Mouse (Mus musculus) fat pad, adult 2 months (tissue): Measurements from ENCODE around the gene Tmed6.
"Not testable (repeated sequence)": the region's sequence is repeated elsewhere in the genome, so short reads cannot be mapped to it uniquely, and the experiment has no call there.

Experiments used
- DNase-seq: peaks from one replicate; pipeline ENCODE4 v3.0.0-alpha.2; 2011; ENCODE audit warnings: low read depth, low spot score; ENCODE audit errors: extremely low read depth

Tmed6 gene

DNA sequence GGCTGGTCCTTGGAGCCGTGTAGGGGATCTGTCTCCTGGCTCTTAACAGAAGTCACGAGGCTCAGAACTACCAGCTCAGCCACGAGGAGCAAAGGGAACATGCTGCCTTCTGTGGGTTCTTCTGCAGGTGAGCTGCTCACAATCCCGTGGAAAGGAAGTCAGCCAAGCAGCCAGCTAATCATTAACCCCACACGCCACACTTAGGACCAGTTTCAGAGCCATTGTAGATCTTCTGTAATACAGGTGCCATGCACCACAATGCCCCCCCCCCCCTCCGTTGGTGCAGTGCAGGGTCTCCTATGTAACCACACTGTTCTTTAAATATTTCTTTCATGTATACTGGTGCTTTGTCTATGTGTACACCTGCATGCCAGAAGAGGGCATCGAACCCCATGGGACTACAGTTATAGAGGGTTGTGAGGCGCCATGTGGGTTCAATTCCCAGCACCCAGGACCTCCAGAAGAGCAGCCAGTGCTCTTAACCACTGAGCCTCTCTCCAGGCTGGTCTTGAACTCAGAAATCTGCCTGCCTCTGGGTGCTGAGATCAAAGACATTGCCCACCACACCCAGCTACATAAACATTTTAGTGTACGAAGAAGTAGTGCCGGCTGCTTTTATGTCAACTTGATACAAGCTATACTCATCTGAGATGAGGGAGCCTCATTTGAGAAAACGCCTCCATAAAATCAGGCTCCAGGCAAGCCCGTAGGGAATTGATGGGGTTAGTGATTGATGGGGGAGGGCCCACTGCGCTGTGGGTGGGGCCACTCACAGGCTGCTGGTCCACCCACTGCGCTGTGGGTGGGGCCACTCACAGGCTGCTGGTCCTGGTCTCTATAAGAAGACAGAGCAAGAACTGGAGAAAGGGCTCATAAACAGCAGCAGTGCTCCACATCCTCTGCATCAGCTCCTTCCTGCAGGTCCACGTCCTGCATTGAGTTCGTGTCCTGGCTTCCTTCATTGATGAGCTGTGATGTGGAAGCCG lies at the start of gene Tmed6:
TSS of gene Tmed6 (minus strand) at position 134 of the 986 bp plus-strand sequence.
- DNase-seq, result no peak

DNA sequence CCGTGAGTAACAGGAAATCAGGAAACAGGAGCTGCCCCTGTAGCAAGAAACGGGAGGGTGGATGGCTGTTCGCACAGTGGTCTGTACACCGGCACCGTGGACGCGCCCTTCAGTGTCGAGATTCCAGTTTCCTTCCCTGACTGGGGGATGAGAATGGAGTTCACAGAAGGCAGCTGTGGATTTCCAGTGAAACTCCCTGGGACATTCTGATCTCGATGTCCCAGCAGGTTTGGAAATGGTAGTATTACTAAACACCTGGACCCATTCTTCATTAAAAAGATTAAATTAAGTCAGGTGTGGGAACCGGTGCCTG lies 49.5 kb upstream of the Tmed6 start:
- DNase-seq, result no peak

DNA sequence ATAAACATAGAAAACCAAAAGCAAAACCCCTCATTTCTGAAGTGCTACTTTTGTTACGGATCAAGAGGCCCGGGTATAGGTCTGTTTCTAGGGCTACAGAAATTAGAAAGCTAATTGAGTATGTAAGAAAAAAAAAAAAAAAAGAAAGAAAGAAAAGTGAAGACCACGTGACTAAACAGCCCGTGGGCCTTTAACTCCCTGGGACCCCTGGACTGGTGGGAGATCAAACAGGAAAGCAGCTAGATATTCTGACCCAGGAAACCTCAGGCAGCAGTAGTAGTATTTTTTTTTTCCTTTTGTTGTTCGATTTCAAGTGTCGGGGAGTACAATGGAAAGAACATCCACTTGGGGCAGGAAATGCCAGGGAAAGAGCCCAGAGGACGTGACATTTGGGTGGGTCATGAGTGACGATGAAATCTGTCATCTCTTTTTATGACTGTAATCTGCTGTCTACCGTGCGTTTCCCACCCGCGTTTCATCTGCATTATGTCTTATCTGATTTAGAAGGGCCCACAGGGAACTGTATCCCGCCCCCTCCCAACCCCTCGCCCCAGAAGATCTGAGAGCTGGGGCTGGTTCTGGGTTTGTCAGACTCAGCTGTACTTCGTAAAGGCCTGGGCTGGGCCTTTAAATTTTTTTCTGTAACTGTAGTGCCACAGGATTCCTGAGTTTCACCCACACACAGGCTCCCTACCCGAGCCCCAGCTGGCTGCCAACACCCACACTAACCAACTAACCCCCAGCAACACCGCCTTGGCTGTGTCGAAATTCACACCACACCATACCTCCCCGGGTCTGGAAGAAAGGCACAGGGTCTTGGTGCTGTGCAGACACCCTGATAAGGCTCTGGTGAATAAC lies 48.9 kb upstream of the Tmed6 start:
- no peak for DNase-seq

DNA sequence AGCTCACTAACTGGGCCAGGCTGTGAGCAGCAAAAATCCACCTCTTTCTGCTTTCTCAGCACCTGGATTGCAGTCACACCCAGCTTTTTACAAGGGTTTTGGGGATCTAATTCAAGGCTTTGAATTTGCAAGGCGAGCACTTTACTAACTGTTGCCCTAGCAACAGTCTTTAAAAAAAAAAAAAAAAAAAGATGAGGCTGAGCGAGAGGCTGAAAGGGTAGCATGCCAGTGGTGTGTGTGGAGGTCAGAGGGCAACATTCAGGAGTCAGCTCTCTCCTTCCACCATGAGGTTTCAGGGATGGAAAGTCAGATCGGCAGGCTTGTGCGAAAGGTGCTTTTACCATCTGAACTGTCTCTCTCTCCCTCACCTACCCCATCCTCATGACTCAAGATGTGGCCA lies 47.8 kb upstream of the Tmed6 start:
- DNase-seq, result no peak

DNA sequence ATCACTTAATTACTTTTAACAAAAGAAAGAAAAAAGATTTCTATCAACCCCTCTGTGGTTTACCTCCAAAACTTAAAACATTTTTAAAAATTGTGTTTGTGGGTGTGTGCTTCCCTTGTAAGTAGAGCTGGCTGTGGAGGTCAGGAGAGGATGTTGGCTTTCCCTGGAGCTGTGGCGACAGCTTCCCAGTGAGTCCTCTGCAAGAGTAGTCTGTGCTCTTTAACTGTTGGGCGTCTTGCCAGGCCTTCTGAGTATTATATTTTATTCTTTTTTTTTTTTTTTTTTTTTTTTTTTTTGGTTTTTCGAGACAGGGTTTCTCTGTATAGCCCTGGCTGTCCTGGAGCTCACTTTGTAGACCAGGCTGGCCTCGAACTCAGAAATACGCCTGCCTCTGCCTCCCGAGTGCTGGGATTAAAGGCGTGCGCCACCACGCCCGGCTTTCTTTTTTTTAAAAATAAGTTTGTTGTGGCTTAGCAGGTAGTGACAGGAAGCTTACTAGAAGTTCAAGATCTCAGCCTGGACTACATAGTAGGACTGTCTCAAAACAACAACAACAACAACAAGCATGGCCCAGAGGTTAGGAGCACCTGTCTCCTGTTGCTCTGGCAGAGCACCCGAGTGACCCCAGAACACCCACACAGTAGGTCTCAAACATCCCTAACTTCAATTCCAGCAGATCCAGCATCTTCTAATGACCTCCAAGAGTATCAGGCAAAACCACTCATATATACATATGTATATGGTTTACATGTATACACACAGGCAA lies 46.1 kb upstream of the Tmed6 start:
- DNase-seq, result no peak

DNA sequence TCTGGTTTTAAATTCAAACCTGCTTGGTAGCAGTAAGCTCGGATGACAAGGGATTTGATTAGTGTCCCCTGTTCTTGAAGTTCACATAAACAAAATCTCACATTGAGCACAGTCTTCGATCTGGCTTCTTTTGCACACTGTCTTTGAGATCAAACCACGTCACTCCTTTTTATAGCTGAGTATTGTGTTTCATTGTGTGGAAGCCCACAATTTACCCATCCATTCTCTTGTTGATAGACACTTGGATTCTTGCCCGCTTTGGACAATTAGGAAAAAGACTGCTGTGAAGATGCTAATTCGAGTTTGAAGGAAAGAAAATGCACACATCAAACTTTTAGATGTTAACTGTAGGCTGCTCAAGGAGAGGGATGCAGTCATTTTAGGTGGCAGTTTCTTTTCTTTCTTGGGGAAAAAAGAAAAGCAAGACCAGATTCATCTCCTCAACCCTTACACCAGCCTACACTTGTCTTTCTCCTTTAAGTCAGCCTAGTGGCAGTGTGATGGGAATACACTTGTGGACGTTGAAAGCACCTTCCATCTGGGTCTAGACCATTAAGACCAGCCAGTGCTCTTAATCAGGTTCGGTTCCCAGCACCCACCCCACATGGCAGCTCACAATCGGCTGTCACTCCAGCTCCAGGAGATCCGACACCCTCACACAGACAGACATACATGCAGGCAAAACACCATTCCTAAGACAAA lies 45.3 kb upstream of the Tmed6 start:
- DNase-seq, result no peak

DNA sequence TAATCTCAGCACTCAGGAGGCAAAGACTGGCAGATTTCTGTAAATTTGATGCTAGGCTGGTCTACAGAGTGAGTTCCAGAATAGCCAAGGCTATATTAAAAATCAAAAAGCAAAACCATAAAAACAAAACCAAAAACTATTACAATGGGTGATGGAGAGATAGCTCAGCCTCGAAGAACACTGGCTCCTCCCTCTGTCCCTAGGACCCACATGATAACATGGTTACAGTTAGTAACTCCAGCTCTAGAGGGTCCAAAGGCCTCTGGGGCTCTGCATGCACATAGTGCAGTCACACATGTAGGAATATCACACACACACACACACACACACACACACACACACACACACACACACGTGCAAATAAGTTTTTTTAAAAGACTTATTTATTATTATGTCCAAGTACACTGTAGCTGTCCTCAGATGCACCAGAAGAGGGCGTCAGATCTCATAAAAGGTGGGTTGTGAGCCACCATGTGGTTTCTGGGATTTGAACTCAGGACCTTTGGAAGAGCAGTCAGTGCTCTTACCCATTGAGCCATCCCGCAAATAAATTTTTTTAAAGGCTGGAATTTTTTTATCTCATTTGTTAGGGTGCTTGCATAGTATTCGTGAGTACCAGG lies 44.5 kb upstream of the Tmed6 start:
- no peak for DNase-seq

DNA sequence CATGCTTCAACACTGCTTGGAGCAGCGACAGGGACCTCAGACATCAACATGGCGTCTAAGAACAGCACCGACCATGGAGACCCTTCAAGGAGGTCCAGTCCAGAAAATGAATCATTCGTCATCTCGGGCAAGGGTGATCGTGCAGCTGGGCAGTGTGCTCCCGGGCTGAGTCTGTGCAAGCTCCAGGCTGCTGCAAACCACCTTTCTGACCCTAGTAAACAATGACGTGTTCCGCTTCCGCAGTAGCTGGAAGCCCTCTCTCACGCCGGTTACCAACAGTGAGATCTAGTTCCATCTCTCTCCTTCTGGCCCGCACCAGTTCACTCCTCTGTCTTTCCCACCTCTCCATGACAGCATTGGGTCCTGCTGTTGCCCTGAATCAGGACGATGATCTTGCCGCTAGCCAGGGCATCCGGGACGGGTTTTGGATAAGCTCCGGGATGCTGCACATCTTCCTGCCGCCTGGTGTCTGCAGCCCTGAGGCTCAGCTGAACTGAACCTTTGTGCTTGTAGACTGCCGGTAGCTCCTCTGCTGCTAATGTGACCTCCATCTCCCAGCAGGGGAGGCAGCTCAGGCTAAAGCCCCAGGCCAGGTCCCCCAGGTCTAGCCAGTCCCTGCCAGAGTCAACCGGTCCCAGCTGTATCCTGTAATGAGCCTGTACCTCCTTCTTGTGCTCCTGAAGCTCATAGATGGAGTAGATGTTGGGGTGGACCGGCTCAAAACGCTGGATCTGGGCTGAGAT lies 43.7 kb upstream of the Tmed6 start:
- no peak for DNase-seq

DNA sequence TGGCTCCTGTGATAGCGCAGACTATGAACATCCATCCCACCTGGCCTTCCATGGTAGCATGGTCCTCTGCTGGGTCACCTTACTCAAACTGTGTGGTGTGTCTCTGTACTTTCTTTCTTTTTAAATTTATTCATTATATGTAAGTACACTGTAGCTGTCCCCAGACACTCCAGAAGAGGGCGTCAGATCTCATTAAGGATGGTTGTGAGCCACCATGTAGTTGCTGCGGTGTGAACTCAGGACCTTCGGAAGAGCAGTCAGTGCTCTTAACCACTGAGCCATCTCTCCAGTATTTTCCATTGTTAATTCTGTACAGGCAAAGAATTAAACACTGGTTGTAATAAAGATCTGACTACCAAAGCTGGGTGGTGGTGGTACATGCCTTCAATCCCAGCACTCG lies 42.6 kb upstream of the Tmed6 start:
- DNase-seq, result not testable (repeated sequence)

DNA sequence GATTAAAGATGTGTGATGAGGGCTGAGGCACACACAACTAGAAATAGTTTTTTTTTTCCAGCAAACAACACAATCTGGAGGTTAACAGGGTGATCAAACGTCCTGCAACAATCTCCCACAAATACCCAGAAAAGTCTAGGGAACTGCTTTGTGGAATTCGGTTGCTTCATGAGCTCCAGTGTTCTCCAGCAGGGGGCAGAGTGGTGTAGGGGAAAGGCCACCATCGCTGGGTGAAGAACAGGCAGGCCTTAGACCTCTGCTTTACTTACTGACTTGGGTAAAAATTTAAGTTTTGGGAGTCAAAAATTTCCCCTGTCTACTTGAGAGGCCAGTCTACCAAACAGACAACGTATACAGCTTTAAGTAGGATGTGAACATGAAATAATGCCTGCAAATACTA lies 39.1 kb upstream of the Tmed6 start:
- DNase-seq, result no peak

DNA sequence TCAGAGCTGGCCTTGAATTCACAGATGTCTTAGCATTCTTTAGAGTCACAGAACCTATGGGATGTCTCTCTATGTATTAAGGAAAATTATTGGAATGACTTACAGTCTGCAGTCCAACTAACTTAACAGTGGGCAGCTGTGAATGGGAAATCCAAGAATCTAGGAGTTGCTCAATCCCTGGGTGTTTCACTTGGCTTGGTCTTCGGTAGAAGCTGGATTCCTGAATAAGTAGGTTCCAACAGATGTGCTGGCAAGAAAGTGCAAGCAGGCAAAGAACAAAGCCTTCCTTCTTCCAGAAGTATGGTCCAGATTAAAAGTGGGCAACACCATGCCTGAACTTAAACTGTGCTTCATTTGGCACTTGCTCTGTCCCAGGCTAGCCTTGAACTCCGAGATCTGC lies 35.2 kb upstream of the Tmed6 start:
- no peak for DNase-seq

DNA sequence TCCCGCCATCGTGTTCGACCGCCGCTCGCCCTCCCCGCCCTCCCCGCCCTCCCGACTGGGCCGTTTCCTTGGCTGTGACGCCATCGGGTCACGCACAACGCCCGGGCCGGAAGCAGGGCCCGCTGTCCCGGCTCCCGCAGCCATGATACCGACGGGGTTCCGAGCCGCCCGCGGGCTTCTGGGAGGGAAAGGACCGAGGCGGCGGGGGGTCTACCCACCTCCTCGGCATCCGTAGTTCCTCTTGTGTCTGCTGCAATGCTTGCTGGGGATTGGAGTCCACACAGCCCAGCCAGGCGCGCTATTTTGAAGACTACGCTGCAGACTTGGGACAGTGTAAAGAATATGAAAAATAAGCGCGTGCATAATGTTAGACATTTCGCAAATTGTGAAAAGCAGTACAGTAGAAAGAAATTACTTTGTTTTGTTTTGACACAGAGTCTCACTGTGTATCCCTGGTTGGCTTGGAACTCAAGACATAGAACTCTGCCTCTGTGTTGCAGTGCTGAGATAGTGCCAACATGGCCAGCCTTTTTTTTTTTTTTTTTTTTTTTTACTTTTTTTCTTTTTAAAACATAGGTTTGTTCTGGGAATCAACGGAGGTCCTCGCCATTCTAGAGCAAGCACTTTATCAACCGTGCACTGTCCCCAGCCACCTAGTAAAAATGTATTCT lies 31.1 kb upstream of the Tmed6 start, which contains the start of gene Terf2:
TSS of gene Terf2 (minus strand) at position 182 of the 671 bp plus-strand sequence.
- no peak for DNase-seq

DNA sequence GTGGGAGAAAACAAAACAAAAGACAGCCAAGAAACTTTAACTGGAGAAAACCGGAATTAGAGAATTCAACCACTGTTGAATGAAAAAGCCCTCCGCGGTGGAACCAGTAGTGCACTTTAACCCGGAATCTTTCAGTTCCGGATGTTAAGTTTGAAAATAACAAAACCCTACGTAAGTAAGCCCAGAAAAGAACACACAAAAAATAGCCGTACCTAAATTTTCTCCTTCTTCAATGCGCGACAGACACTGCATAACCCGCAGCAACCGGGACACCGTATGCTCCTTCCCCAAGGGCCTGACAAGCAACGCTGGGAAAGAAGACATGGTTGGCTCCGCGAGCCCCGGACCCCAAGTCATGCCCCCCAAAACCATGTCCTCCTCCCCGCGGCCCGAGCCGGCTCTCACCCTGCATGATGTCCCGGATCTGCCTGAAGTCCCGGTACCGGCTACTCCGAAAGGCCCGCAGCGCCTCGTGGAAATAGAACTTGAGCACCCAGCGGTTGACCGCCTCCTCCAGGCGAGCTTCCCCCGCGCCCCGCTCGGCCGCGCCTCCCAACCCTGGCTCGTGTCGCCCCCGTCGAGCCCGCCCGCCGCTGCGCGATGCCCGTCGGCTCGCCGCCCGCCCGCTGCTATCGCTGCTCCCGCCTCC lies 30.4 kb upstream of the Tmed6 start:
- no peak for DNase-seq

DNA sequence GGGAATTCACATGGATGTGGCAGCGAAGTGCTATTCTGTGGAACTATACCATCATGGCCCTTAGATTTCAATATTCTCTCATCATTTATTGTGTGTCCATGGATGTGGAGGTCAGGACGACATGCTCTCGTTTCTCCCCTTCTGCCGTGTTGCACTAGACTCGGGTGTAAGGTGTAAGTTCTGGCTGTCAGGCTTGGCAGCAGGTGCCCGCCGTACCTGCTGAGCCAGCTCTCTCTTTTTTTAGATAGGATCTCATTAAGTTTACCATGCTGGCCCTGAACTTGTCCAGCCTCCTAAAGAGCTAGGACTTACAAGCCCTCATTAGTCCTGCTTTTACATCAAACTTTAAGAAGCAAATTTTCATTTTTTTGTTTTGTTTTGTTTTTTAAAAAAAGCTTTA lies 25.1 kb upstream of the Tmed6 start:
- DNase-seq, result no peak

DNA sequence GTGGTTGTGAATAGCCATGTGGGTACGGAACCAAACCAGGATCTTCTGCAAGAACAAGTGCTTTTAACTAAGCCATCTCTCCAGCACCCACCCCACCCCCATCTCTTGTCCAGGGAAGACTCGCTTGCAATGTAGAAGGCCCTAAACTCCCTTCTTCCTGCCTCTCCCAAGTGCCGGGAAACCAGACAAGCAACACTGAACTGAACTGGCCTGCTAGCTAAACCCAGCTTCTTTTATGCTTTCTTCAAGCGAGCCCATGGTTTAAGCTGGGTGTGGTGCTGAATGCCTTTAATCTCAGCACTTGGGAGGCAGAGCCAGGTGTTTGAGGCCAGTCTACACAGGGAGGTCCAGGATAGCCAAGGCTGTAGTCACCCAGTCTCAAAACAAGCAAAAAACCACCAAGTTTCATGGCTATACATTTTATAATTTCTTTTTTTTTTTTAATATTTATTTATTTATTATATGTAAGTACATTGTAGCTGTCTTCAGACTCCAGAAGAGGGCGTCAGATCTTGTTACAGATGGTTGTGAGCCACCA lies 23.2 kb upstream of the Tmed6 start:
- DNase-seq, result no peak

DNA sequence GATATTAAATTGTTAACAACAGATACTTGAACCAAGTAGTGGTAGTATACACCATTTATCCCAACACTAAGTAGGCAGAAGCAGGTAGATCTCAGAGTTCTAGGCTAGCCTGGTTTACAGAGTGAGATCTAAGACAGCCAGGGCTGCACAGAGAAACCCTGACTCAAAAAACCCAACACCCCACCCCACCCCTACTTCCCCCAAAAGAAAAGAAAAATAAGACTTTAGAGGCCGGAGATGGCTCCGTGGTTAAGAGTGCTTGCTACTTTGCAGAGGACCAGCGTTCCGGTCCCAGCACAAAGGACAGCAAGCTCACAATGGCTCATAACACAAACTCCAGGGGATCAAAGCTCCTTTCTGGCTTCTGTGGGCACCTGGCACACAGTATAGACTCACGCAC lies 20.6 kb upstream of the Tmed6 start:
- DNase-seq, result no peak

DNA sequence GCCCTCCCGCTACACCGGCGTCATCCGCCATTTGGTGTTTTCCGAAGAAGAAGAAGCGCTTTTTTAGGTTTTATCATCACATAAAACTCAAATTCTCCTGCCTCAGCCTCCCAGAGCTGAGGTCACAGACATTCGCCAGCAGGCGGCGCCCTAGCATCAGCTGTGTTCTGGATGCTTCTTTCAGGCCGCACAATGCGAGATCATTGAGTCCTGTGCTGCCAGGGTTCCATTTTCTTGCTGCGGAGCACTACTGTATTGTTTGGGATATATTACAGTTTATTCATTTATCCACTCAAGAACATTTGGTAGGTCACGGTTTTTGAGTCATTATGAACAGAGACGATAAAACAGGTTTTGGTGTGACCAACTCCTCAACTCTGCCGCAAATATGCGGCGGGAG lies 19.9 kb upstream of the Tmed6 start:
- DNase-seq, result no peak

DNA sequence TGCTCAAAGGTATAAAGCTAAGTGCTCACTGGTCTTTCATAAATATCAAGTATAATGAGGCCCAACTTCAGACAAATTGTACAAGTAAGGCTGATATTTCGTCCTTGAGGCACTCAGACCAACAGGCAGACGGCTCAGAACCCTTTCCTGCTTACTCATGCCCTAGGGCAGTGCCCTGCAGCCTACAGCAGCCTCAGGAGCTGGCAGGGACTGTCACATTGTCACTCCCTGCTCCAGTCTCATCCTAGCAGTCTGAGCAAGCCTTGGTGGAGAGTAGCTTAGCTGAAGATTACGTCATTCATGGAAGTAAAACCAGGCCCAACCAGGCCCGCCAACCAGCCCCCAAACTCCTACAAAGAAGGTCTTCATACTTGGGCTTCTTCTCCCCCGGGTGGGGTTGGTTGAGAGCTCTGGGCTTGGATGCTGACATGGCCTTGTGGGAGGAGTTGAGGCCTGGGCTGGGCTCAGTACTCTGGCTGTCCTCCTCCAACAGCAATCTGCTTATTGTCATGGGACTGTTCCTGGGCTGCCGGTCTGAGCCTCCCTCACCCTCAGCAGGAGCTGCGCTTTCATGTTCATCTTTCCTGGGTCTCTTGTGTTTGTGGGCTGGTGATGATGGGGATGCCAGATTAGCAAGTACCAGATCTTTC lies 10.9 kb upstream of the Tmed6 start:
- no peak for DNase-seq
